Mouse (Mus musculus): ENCODE data around the gene Abcd1. TPM values are rescaled to one million over a fixed set of nuclear protein-coding genes. Genes with fewer than 3 reads are reported as not detected.
"Not testable (repeated sequence)": the region's sequence is repeated elsewhere in the genome, so short reads cannot be mapped to it uniquely, and the experiment has no call there.

The Abcd1 gene
- total RNA-seq, 1 experiment, result 5.0 TPM

- in situ Hi-C loops (cut with MboI; ENCODE audit: low sequenced_read_pairs in 2 of 2, unreplicated experiment in 2 of 2), result no loop called here
- no peaks in the 10 kb centered on the region for H3K9me3 ChIP-seq (ENCODE audit: control insufficient read depth, insufficient read depth, low read depth, low read length)
- TF ChIP-seq HCFC1 (IDR thresholded peaks at IDR 0.05; ENCODE audit: borderline replicate concordance, insufficient read depth, low read length), result no peak
- no peak for TF ChIP-seq ZC3H11A (IDR thresholded peaks at IDR 0.05; ENCODE audit: borderline replicate concordance, low read depth, low read length)
- TF ChIP-seq CHD2 (IDR thresholded peaks at IDR 0.05; ENCODE audit: low read depth, low read length), result no peak
- TF ChIP-seq ZNF384 (IDR thresholded peaks at IDR 0.05; ENCODE audit: low read depth, low read length), result no peak
- no peak for TF ChIP-seq MAFK (IDR thresholded peaks at IDR 0.05; ENCODE audit: insufficient read depth, low read depth, low read length)
- H3K4me1 ChIP-seq (ENCODE audit: control insufficient read depth in 2 of 2, insufficient read depth in 2 of 2, low read length in 2 of 2, poor library complexity in 1 of 2), result peaks cover 0 to 14% of the 10 kb centered on the region in 2 experiments; a peak in 1 of 4 replicates
- no peak for DNase-seq (ENCODE audit: low read depth, low spot score)
- H3K27ac ChIP-seq (ENCODE audit: insufficient read depth, low read depth, low read length, poor library complexity, severe bottlenecking), result no peak overlapping the region; the same call in 1 of the 2 replicates
- H3K36me3 ChIP-seq (ENCODE audit: control insufficient read depth, insufficient read depth, low read length, poor library complexity, severe bottlenecking), result peaks cover 3% of the 10 kb centered on the region
- no peak overlapping the region for H3K4me3 ChIP-seq (ENCODE audit: insufficient read depth in 1 of 2, low read depth in 1 of 2, low read length in 2 of 2, poor library complexity in 1 of 2, severe bottlenecking in 1 of 2)
- H3K9ac ChIP-seq (ENCODE audit: insufficient read depth, low read depth, low read length, poor library complexity, severe bottlenecking), result no peak overlapping the region
Measured at GRCm38 (mm10) chrX:73718686-73719362, 2.4 kb downstream of the Abcd1 start.

DNA sequence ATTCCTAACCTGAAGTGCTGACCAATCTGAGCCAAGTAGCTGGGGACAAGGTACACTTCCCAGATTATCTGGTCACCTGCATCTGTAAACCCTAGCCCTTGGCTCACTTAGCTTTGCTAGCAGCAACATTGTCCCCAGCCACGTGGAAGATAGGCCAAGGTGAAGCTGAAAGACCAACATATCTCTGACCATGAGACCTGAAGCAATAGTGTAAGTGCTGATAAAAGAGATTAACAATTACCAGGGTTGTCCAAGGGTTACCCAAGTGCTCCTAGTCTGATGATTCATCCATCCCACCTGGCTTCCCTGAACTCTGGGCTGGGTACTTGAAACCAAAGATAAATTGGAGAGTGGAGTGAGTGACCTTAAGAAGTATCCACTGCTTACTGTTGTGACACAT, 14.5 kb downstream of the Abcd1 start:
- in situ Hi-C loops (cut with MboI; ENCODE audit: low sequenced_read_pairs in 2 of 2, unreplicated experiment in 2 of 2), result no loop called here
- H3K36me3 ChIP-seq (ENCODE audit: control insufficient read depth, insufficient read depth, low read length, poor library complexity, severe bottlenecking), result 0 out of 2 replicates have a peak, but pooled peaks cover 3% of the 10 kb centered on the region

DNA sequence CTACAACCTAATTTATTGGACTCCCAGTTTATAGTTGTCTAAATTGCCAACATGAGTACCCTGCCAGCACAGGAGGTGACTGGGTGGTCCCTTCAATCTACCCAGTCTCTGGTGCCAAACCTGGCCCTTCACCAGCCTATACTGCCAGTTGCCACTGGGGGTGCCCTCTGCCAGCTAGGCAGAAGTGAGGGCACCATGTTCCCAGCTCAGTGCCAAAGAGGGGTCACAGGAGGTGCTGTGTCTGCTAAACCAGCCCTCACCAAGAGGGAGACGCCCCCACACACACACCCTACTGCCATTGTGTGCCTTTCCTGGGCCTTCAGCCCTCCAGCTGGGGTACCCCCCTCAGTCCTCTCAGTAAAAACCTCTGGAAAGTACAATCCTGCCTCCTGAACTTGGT, 21.8 kb downstream of the Abcd1 start:
- H3K4me1 ChIP-seq (ENCODE audit: control insufficient read depth in 2 of 2, insufficient read depth in 2 of 2, low read length in 2 of 2, poor library complexity in 1 of 2), result peaks cover 5 to 13% of the 10 kb centered on the region in 2 experiments; a peak in 3 of 4 replicates
- H3K27ac ChIP-seq (ENCODE audit: insufficient read depth, low read depth, low read length, poor library complexity, severe bottlenecking), result peak overlapping the region; percentile 94
- no peak for TF ChIP-seq MAFK (IDR thresholded peaks at IDR 0.05; ENCODE audit: insufficient read depth, low read depth, low read length)
- no peak for TF ChIP-seq ZC3H11A (IDR thresholded peaks at IDR 0.05; ENCODE audit: borderline replicate concordance, low read depth, low read length)
- TF ChIP-seq HCFC1 (IDR thresholded peaks at IDR 0.05; ENCODE audit: borderline replicate concordance, insufficient read depth, low read length), result no peak
- no peak for TF ChIP-seq CHD2 (IDR thresholded peaks at IDR 0.05; ENCODE audit: low read depth, low read length)
- no peak for TF ChIP-seq ZNF384 (IDR thresholded peaks at IDR 0.05; ENCODE audit: low read depth, low read length)
- H3K9me3 ChIP-seq (ENCODE audit: control insufficient read depth, insufficient read depth, low read depth, low read length), result no peaks in the 10 kb centered on the region
- no peaks in the 10 kb centered on the region for H3K36me3 ChIP-seq (ENCODE audit: control insufficient read depth, insufficient read depth, low read length, poor library complexity, severe bottlenecking)
- no peak for DNase-seq (ENCODE audit: low read depth, low spot score)
- H3K9ac ChIP-seq (ENCODE audit: insufficient read depth, low read depth, low read length, poor library complexity, severe bottlenecking), result peak overlapping the region; percentile 54; the same call in 1 of the 2 replicates
- in situ Hi-C loops (cut with MboI; ENCODE audit: low sequenced_read_pairs in 2 of 2, unreplicated experiment in 2 of 2), result no loop called here
- H3K4me3 ChIP-seq (ENCODE audit: insufficient read depth in 1 of 2, low read depth in 1 of 2, low read length in 2 of 2, poor library complexity in 1 of 2, severe bottlenecking in 1 of 2), result no peak overlapping the region

More for the DNA sequence above, 14.5 kb downstream of the Abcd1 start:
- no peak for DNase-seq (ENCODE audit: low read depth, low spot score)
- no peak overlapping the region for H3K27ac ChIP-seq (ENCODE audit: insufficient read depth, low read depth, low read length, poor library complexity, severe bottlenecking)
- H3K9ac ChIP-seq (ENCODE audit: insufficient read depth, low read depth, low read length, poor library complexity, severe bottlenecking), result no peak overlapping the region
- H3K9me3 ChIP-seq (ENCODE audit: control insufficient read depth, insufficient read depth, low read depth, low read length), result no peaks in the 10 kb centered on the region
- H3K4me3 ChIP-seq (ENCODE audit: insufficient read depth in 1 of 2, low read depth in 1 of 2, low read length in 2 of 2, poor library complexity in 1 of 2, severe bottlenecking in 1 of 2), result no peak overlapping the region
- no peak for TF ChIP-seq MAFK (IDR thresholded peaks at IDR 0.05; ENCODE audit: insufficient read depth, low read depth, low read length)
- TF ChIP-seq CHD2 (IDR thresholded peaks at IDR 0.05; ENCODE audit: low read depth, low read length), result no peak
- TF ChIP-seq ZNF384 (IDR thresholded peaks at IDR 0.05; ENCODE audit: low read depth, low read length), result no peak
- TF ChIP-seq HCFC1 (IDR thresholded peaks at IDR 0.05; ENCODE audit: borderline replicate concordance, insufficient read depth, low read length), result no peak
- TF ChIP-seq ZC3H11A (IDR thresholded peaks at IDR 0.05; ENCODE audit: borderline replicate concordance, low read depth, low read length), result no peak
- H3K4me1 ChIP-seq (ENCODE audit: control insufficient read depth in 2 of 2, insufficient read depth in 2 of 2, low read length in 2 of 2, poor library complexity in 1 of 2), result no peaks in the 10 kb centered on the region; a peak in 1 of 4 replicates

DNA sequence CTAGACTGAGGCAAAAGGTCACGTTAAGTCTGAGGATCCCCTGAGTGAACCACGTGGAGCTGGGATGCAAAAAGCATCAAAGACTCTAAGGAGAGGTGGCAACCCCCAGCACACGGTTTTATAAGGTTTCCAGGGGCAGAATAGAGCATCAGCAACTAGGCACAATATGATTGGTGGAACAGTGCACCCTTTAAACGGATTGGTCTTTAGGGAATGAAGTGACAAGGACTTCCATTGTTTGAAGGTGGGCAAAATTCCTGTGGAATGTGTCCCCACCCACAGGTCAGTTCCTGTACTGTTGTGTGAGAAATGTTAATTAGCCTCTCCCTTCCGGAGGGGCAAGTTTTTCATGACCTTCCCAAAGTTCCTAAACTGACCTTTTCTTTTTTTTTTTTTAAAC, 22.8 kb downstream of the Abcd1 start:
- Histone ChIP-seq H3K9ac (ENCODE audit: insufficient read depth, low read depth, low read length, poor library complexity, severe bottlenecking) (peak overlapping the region; percentile 54; the same call in 1 of the 2 replicates), H3K36me3 (ENCODE audit: control insufficient read depth, insufficient read depth, low read length, poor library complexity, severe bottlenecking) (no peaks in the 10 kb centered on the region), H3K4me3 (ENCODE audit: insufficient read depth in 1 of 2, low read depth in 1 of 2, low read length in 2 of 2, poor library complexity in 1 of 2, severe bottlenecking in 1 of 2) (no peak overlapping the region), H3K27ac (ENCODE audit: insufficient read depth, low read depth, low read length, poor library complexity, severe bottlenecking) (peak overlapping the region; percentile 94), H3K4me1 (ENCODE audit: control insufficient read depth in 2 of 2, insufficient read depth in 2 of 2, low read length in 2 of 2, poor library complexity in 1 of 2) (peaks cover 5 to 13% of the 10 kb centered on the region in 2 experiments; a peak in 3 of 4 replicates), H3K9me3 (ENCODE audit: control insufficient read depth, insufficient read depth, low read depth, low read length) (no peaks in the 10 kb centered on the region)
- in situ Hi-C loops (cut with MboI; ENCODE audit: low sequenced_read_pairs in 2 of 2, unreplicated experiment in 2 of 2), result no loop called here
- DNase-seq (ENCODE audit: low read depth, low spot score), result no peak
- no peak for TF ChIP-seq MAFK (IDR thresholded peaks at IDR 0.05; ENCODE audit: insufficient read depth, low read depth, low read length)
- TF ChIP-seq CHD2 (IDR thresholded peaks at IDR 0.05; ENCODE audit: low read depth, low read length), result 0 out of 2 replicates have a peak, but pooled peaks have one; percentile 8
- TF ChIP-seq HCFC1 (IDR thresholded peaks at IDR 0.05; ENCODE audit: borderline replicate concordance, insufficient read depth, low read length), result no peak

DNA sequence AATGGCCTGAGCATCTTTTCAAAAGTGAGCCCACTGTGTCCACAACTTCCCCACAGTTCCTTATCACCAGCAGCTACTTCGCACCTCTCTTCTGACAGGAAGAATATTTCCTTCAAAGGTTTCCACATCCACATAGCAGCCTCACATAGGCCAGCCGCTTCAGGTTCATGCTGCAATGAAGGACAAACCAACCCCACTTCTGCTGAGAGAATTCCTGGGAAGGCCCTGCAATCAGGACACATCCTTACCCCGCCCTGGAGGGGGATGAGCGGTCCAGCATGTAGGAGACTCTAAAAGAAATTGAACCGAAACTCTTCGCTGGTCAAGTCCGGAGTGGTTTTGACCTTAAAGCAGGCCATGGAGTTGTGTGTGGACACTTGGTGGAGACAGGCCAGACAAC, 23.4 kb downstream of the Abcd1 start:
- DNase-seq (ENCODE audit: low read depth, low spot score); in situ Hi-C loops (cut with MboI; ENCODE audit: low sequenced_read_pairs in 2 of 2, unreplicated experiment in 2 of 2); H3K9ac ChIP-seq (ENCODE audit: insufficient read depth, low read depth, low read length, poor library complexity, severe bottlenecking); H3K36me3 ChIP-seq (ENCODE audit: control insufficient read depth, insufficient read depth, low read length, poor library complexity, severe bottlenecking); H3K9me3 ChIP-seq (ENCODE audit: control insufficient read depth, insufficient read depth, low read depth, low read length): not testable (repeated sequence)
- peak overlapping the region; percentile 79 for H3K27ac ChIP-seq (ENCODE audit: insufficient read depth, low read depth, low read length, poor library complexity, severe bottlenecking)
- H3K4me1 ChIP-seq (ENCODE audit: control insufficient read depth in 2 of 2, insufficient read depth in 2 of 2, low read length in 2 of 2, poor library complexity in 1 of 2), result peaks cover 5 to 13% of the 10 kb centered on the region in 2 experiments; a peak in 3 of 4 replicates
- peak overlapping the region in 1 of 2 experiments; percentile 12; a peak in 1 of 4 replicates for H3K4me3 ChIP-seq (ENCODE audit: insufficient read depth in 1 of 2, low read depth in 1 of 2, low read length in 2 of 2, poor library complexity in 1 of 2, severe bottlenecking in 1 of 2)

All from ES-E14 (cell line).